Mouse (Mus musculus) stomach, postnatal 0 days (tissue): ENCODE data around the gene Spic. TPM values are rescaled to one million over a fixed set of nuclear protein-coding genes. Genes with fewer than 3 reads are reported as not detected.
"Not testable (repeated sequence)": the region's sequence is repeated elsewhere in the genome, so short reads cannot be mapped to it uniquely, and the experiment has no call there.

Source experiments
- ATAC-seq: fragments of 200-750 bp; cut with Nextera tagmentation; 2 replicates; pipeline ENCODE4 v1.8.0; 2017; ENCODE audit not compliant: low FRiP score, low TSS enrichment
- DNase-seq: peaks from one replicate; pipeline ENCODE4 v3.0.0-alpha.2; 2016; ENCODE audit warnings: low spot score
- H3K27ac ChIP-seq: fragments of 300-500 bp; sonication (generic); replicated peaks from 2 replicates; pipeline ENCODE4 v1.5.1; 2014; ENCODE audit warnings: mild to moderate bottlenecking, control low read depth
- H3K27me3 ChIP-seq: fragments of 300-500 bp; sonication (generic); 2 replicates; pipeline ENCODE4 v1.6.1; 2014; ENCODE audit warnings: low read length; ENCODE audit not compliant: control insufficient read depth, insufficient read depth
- H3K36me3 ChIP-seq: fragments of 300-500 bp; sonication (generic); 2 replicates; pipeline ENCODE4 v1.6.1; 2014; ENCODE audit warnings: low read length, mixed read lengths; ENCODE audit not compliant: control insufficient read depth, insufficient read depth
- H3K4me1 ChIP-seq: fragments of 300-500 bp; sonication (generic); replicated peaks from 2 replicates; pipeline ENCODE4 v1.6.1; 2014; ENCODE audit warnings: antibody characterized with exemption; ENCODE audit not compliant: control insufficient read depth, insufficient read depth
- H3K4me2 ChIP-seq: fragments of 300-500 bp; sonication (generic); replicated peaks from 2 replicates; pipeline ENCODE4 v1.6.1; 2014; ENCODE audit warnings: low read depth, mild to moderate bottlenecking, control low read depth, moderate library complexity
- H3K4me3 ChIP-seq: fragments of 300-500 bp; sonication (generic); 2 replicates; pipeline ENCODE4 v1.5.1; 2014; ENCODE audit warnings: low read depth, low read length, control low read depth
- H3K9ac ChIP-seq: fragments of 300-500 bp; sonication (generic); 2 replicates; pipeline ENCODE4 v1.6.1; 2014; ENCODE audit warnings: mild to moderate bottlenecking, low read length, control low read depth, mixed read lengths
- H3K9me3 ChIP-seq: fragments of 300-500 bp; sonication (generic); 2 replicates; pipeline ENCODE4 v1.6.1; 2016; ENCODE audit warnings: low read length; ENCODE audit not compliant: control insufficient read depth
- CTCF ChIP-seq: IDR thresholded peaks from 2 replicates; pipeline ENCODE4 v1.5.1; 2016; ENCODE audit warnings: antibody characterized with exemption, low read depth, mild to moderate bottlenecking, moderate library complexity
- EP300 ChIP-seq: optimal IDR thresholded peaks from 2 replicates; pipeline ENCODE3; 2016; ENCODE audit warnings: antibody characterized with exemption
- WGBS: fragments of 180-500 bp; shearing (Covaris S2); extraction: QIAGEN DNeasy Blood & Tissue Kit; methylation state at CpG from one replicate; pipeline ENCODE4 v1.1.7; 2014; 5-methylcytosine and 5-hydroxymethylcytosine counted together
- polyA plus RNA-seq: library from polyadenylated mRNA; unstranded; fragments of >200 nt; fragmentation: Nextera tagmentation; extraction: Ambion mirVana; gene quantifications from 2 replicates; pipeline ENCODE4 v1.2.1, GENCODE M21; 2015

Spic gene
- polyA plus RNA-seq, 1 experiment from 2014 or later = 0.62 TPM

- Histone ChIP-seq H3K4me1 (no peaks in the 10 kb centered on the region), H3K27me3 (no peaks in the 10 kb centered on the region), H3K36me3 (no peaks in the 10 kb centered on the region), H3K4me2 (no peak overlapping the region), H3K4me3 (no peak overlapping the region), H3K27ac (no peak overlapping the region), H3K9me3 (no peaks in the 10 kb centered on the region), H3K9ac (no peak overlapping the region)
- ATAC-seq = no peak
- 28% methylated on average over 1 of the region's 1 CpGs for WGBS
- DNase-seq = peak; percentile 27
- TF ChIP-seq EP300 (no peak), CTCF (peak; percentile 74)
These were observed 15.1 kb downstream of the Spic start for GRCm38 (mm10) chr10:88669719-88670118.

- DNase-seq, H3K4me3 ChIP-seq, H3K27me3 ChIP-seq, ATAC-seq, H3K4me1 ChIP-seq, H3K4me2 ChIP-seq, H3K36me3 ChIP-seq, H3K27ac ChIP-seq, H3K9ac ChIP-seq, H3K9me3 ChIP-seq: not testable (repeated sequence)
These were observed 21.0 kb downstream of the Spic start for GRCm38 (mm10) chr10:88663856-88664255.

- Histone ChIP-seq H3K9me3 (no peaks in the 10 kb centered on the region), H3K36me3 (no peaks in the 10 kb centered on the region), H3K4me1 (no peaks in the 10 kb centered on the region), H3K4me2 (no peak overlapping the region), H3K27ac (no peak overlapping the region), H3K4me3 (no peak overlapping the region), H3K27me3 (no peaks in the 10 kb centered on the region), H3K9ac (no peak overlapping the region)
- WGBS = 90% methylated on average over 4 of the region's 4 CpGs
- ATAC-seq = no peak
- TF ChIP-seq CTCF (no peak), EP300 (no peak)
- DNase-seq = no peak
These were observed 25.9 kb downstream of the Spic start for GRCm38 (mm10) chr10:88658918-88659317.

- no peak for ATAC-seq
- Histone ChIP-seq H3K4me2 (no peak overlapping the region), H3K27me3 (no peaks in the 10 kb centered on the region), H3K36me3 (no peaks in the 10 kb centered on the region), H3K4me1 (no peaks in the 10 kb centered on the region), H3K4me3 (no peak overlapping the region), H3K9ac (no peak overlapping the region), H3K27ac (no peak overlapping the region), H3K9me3 (no peaks in the 10 kb centered on the region)
- 52% methylated on average over 5 of the region's 5 CpGs for WGBS
- no peak for DNase-seq
- TF ChIP-seq EP300 (no peak), CTCF (no peak)
These were observed 39.4 kb downstream of the Spic start for GRCm38 (mm10) chr10:88645448-88645847.

- Histone ChIP-seq H3K4me3 (no peak overlapping the region), H3K9ac (no peak overlapping the region), H3K27me3 (no peaks in the 10 kb centered on the region), H3K36me3 (no peaks in the 10 kb centered on the region), H3K27ac (no peak overlapping the region), H3K4me2 (no peak overlapping the region), H3K4me1 (no peaks in the 10 kb centered on the region; the same call in 1 of the 2 replicates), H3K9me3 (no peaks in the 10 kb centered on the region)
- 40% methylated on average over 10 of the region's 10 CpGs for WGBS
- TF ChIP-seq CTCF (no peak), EP300 (no peak)
- ATAC-seq (no peak), DNase-seq (no peak)
These were observed 53.4 kb downstream of the Spic start for GRCm38 (mm10) chr10:88631330-88631953.

- Histone ChIP-seq H3K4me1 (no peaks in the 10 kb centered on the region; the same call in 1 of the 2 replicates), H3K9me3 (no peaks in the 10 kb centered on the region), H3K36me3 (no peaks in the 10 kb centered on the region), H3K4me2 (no peak overlapping the region), H3K27ac (no peak overlapping the region), H3K9ac (no peak overlapping the region), H3K27me3 (no peaks in the 10 kb centered on the region), H3K4me3 (no peak overlapping the region)
- TF ChIP-seq CTCF (no peak), EP300 (no peak)
- no peak for ATAC-seq
- 61% methylated on average over 2 of the region's 2 CpGs for WGBS
- DNase-seq = no peak
These were observed 54.0 kb downstream of the Spic start for GRCm38 (mm10) chr10:88630663-88631329.
